ENCODE assay signal across 9 mouse cellular contexts in the genomic region with DNA sequence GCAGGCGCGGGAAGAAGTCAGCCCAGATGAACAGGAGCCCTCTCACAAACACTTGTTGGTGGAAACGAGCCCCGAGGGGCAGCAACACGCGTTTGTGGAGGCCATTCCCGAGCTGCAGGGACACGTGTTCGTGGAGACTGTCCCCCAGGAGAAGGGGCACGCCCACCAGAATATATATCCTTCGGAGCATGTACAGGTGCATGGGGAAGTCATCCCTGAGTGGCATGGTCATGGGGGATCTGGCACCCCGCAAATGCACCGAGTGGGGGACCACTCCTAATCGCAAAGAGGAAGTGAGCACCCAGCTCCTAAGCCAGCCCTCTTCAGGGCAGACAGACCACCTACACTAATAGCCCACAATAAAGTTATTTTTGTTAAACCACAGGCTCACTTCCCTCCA. TPM values are rescaled to one million over a fixed set of nuclear protein-coding genes. Genes with fewer than 3 reads are reported as not detected.
DNase-seq lines count a peak whose midpoint lies in the region; ATAC-seq and TF ChIP-seq lines count a peak whose summit lies in the region.
"Had no signal": no experiment of that assay in that cellular context is flagged by ENCODE, and none has a peak within 500 bp of the region (broad histone marks: within the 10 kb centered on the region; RNA-seq: fewer than 3 reads in every experiment).

No protein-coding gene starts in this region.

- peak overlapping the region; percentile 60; the same call in 1 of the 2 replicates for H3K4me2 ChIP-seq in neural tube, embryonic 12.5 days (replicated peaks)
- peak overlapping the region; percentile 47; the same call in 1 of the 2 replicates for H3K4me2 ChIP-seq in limb, embryonic 14.5 days (replicated peaks; ENCODE audit: low read depth, low read length, severe bottlenecking)

- DNase-seq in cerebellum, adult 11-12 months: peak; percentile 36
- no peak for DNase-seq in cerebellum, adult 8-10 months
- DNase-seq in neural tube, embryonic 10.5 days (ENCODE audit: extremely low spot score, low spot score): no peak
- DNase-seq in limb, embryonic 14.5 days (ENCODE audit: low spot score): no peak
- peak; percentile 67 for DNase-seq in splenic B cell, adult 2 months (ENCODE audit: low read depth, low spot score)
- DNase-seq in frontal cortex, postnatal 14 days (ENCODE audit: low spot score in 2 of 2): no peak
- no peak for DNase-seq in yolk sac, embryonic 10.5 days (ENCODE audit: low spot score)
- DNase-seq: lung, adult 18-20 months had no signal

- TF ChIP-seq POLR2A in limb, embryonic 14.5 days (IDR thresholded peaks at IDR 0.05; ENCODE audit: borderline replicate concordance, extremely low read depth, insufficient read depth, insufficient read length): no peak

- peaks cover 51% of the 10 kb centered on the region for H3K36me3 ChIP-seq in neural tube, embryonic 12.5 days
- peaks cover 56% of the 10 kb centered on the region for H3K36me3 ChIP-seq in limb, embryonic 14.5 days (ENCODE audit: control insufficient read depth, insufficient read depth, low read length)
- H3K36me3 ChIP-seq in splenic B cell, adult 2 months (ENCODE audit: control insufficient read depth, insufficient read depth, low read length, poor library complexity, severe bottlenecking): peaks cover 14% of the 10 kb centered on the region

- WGBS in neural tube, embryonic 12.5 days: 51% methylated on average over 14 of the region's 14 CpGs
- WGBS in limb, embryonic 14.5 days: 40% methylated on average over 14 of the region's 14 CpGs

- H3K27ac ChIP-seq in neural tube, embryonic 12.5 days: no peak overlapping the region
- H3K27ac ChIP-seq in limb, embryonic 14.5 days (replicated peaks; ENCODE audit: low read depth, low read length): no peak overlapping the region

- no peak for ATAC-seq in neural tube, embryonic 12.5 days (ENCODE audit: low FRiP score, low read depth)
- ATAC-seq in limb, embryonic 14.5 days (ENCODE audit: low FRiP score, low read depth): no peak

- H3K27me3 ChIP-seq in neural tube, embryonic 12.5 days (replicated peaks): peaks cover 45% of the 10 kb centered on the region
- peaks cover 27% of the 10 kb centered on the region; the same call in 1 of the 2 replicates for H3K27me3 ChIP-seq in limb, embryonic 14.5 days (ENCODE audit: control insufficient read depth, insufficient read depth, low read length)
- H3K27me3 ChIP-seq in splenic B cell, adult 2 months (ENCODE audit: control insufficient read depth, insufficient read depth, low read length, poor library complexity, severe bottlenecking): no peaks in the 10 kb centered on the region

- H3K4me1 ChIP-seq in neural tube, embryonic 12.5 days: peaks cover 14% of the 10 kb centered on the region
- H3K4me1 ChIP-seq in limb, embryonic 14.5 days (ENCODE audit: control insufficient read depth, insufficient read depth, low read length): peaks cover 7% of the 10 kb centered on the region; the same call in 1 of the 2 replicates

- peak overlapping the region; percentile 23; the same call in 1 of the 2 replicates for H3K4me3 ChIP-seq in neural tube, embryonic 12.5 days
- H3K4me3 ChIP-seq in limb, embryonic 14.5 days (replicated peaks; ENCODE audit: low read length): peak overlapping the region; percentile 31; the same call in 1 of the 2 replicates

- no peak overlapping the region for H3K9ac ChIP-seq in neural tube, embryonic 12.5 days
- H3K9ac ChIP-seq in limb, embryonic 14.5 days (ENCODE audit: low read depth, low read length, severe bottlenecking): no peak overlapping the region

- no peaks in the 10 kb centered on the region for H3K9me3 ChIP-seq in neural tube, embryonic 12.5 days
- H3K9me3 ChIP-seq in limb, embryonic 14.5 days (ENCODE audit: control insufficient read depth, low read length): no peaks in the 10 kb centered on the region

RNA-seq across cellular contexts. Expression of gene Akt1s1, which starts 8.4 kb away (rescaled TPM):
- polyA plus RNA-seq in neural tube, embryonic 12.5 days (2016; fragmentation: Nextera tagmentation; extraction: Ambion mirVana): 108 and 116 TPM in 2 replicates
- polyA plus RNA-seq in limb, embryonic 14.5 days (2012; rRNA removed): 179 and 270 TPM in 2 replicates
- 66.1 and 70.5 TPM in 2 replicates for polyA plus RNA-seq in limb, embryonic 14.5 days (2014; fragmentation: Nextera tagmentation; extraction: Ambion mirVana)

RNA-seq across cellular contexts. Expression of gene Tbc1d17, which starts 8.5 kb away (rescaled TPM):
- 95.4 and 101 TPM in 2 replicates for polyA plus RNA-seq in neural tube, embryonic 12.5 days (2016; fragmentation: Nextera tagmentation; extraction: Ambion mirVana)
- polyA plus RNA-seq in limb, embryonic 14.5 days (2012; rRNA removed): 86.0 and 103 TPM in 2 replicates
- 76.0 and 81.7 TPM in 2 replicates for polyA plus RNA-seq in limb, embryonic 14.5 days (2014; fragmentation: Nextera tagmentation; extraction: Ambion mirVana)

RNA-seq across cellular contexts. Expression of gene Pnkp, which starts 16.5 kb away (rescaled TPM):
- polyA plus RNA-seq in neural tube, embryonic 12.5 days (2016; fragmentation: Nextera tagmentation; extraction: Ambion mirVana): 32.3 and 39.3 TPM in 2 replicates
- 28.7 and 32.0 TPM in 2 replicates for polyA plus RNA-seq in limb, embryonic 14.5 days (2012; rRNA removed)
- 23.8 and 26.6 TPM in 2 replicates for polyA plus RNA-seq in limb, embryonic 14.5 days (2014; fragmentation: Nextera tagmentation; extraction: Ambion mirVana)

RNA-seq across cellular contexts. Expression of gene Atf5, which starts 24.0 kb away (rescaled TPM):
- polyA plus RNA-seq in neural tube, embryonic 12.5 days (2016; fragmentation: Nextera tagmentation; extraction: Ambion mirVana): 4.8 and 5.1 TPM in 2 replicates
- polyA plus RNA-seq in limb, embryonic 14.5 days (2012; rRNA removed): 47.9 and 69.8 TPM in 2 replicates
- polyA plus RNA-seq in limb, embryonic 14.5 days (2014; fragmentation: Nextera tagmentation; extraction: Ambion mirVana): 3.1 and 3.7 TPM in 2 replicates

RNA-seq across cellular contexts. Expression of gene Il4i1, which starts 24.2 kb away (rescaled TPM):
- polyA plus RNA-seq in neural tube, embryonic 12.5 days (2016; fragmentation: Nextera tagmentation; extraction: Ambion mirVana): 1.5 and 1.6 TPM in 2 replicates
- 0.87 and 1.0 TPM in 2 replicates for polyA plus RNA-seq in limb, embryonic 14.5 days (2012; rRNA removed)
- 1.6 and 2.5 TPM in 2 replicates for polyA plus RNA-seq in limb, embryonic 14.5 days (2014; fragmentation: Nextera tagmentation; extraction: Ambion mirVana)

Comparison
In these comparisons a context has a peak if more than half of its experiments do, and no peak if none do; other contexts are left out.
1. DNase-seq: peak in cerebellum, adult 11-12 months (single experiment) and splenic B cell, adult 2 months (single experiment); none in cerebellum, adult 8-10 months (single experiment), neural tube, embryonic 10.5 days (single experiment), limb, embryonic 14.5 days (single experiment), frontal cortex, postnatal 14 days (0 of 2) and yolk sac, embryonic 10.5 days (single experiment).